Mouse (Mus musculus) inflammation-experienced regulatory T-cells, adult 6 months (primary cell): Measurements from ENCODE around the gene BC055324. TPM values are rescaled to one million over a fixed set of nuclear protein-coding genes. Genes with fewer than 3 reads are reported as not detected.
"Not testable (repeated sequence)": the region's sequence is repeated elsewhere in the genome, so short reads cannot be mapped to it uniquely, and the experiment has no call there.

Experiments
- ATAC-seq: one replicate; pipeline ENCODE4 v1.8.0; 2017
- polyA plus RNA-seq, 3 experiments: library from polyadenylated mRNA; unstranded; fragments of 100-300 nt; shearing (Covaris generic); gene quantifications; one replicate each; pipeline ENCODE4 v1.2.1; 2017

BC055324 gene
- polyA plus RNA-seq, result 10 to 100 TPM in 1 of 3 experiments, 1 to 10 TPM in 2; 3.7 to 15.1 (median 4.7) TPM

DNA sequence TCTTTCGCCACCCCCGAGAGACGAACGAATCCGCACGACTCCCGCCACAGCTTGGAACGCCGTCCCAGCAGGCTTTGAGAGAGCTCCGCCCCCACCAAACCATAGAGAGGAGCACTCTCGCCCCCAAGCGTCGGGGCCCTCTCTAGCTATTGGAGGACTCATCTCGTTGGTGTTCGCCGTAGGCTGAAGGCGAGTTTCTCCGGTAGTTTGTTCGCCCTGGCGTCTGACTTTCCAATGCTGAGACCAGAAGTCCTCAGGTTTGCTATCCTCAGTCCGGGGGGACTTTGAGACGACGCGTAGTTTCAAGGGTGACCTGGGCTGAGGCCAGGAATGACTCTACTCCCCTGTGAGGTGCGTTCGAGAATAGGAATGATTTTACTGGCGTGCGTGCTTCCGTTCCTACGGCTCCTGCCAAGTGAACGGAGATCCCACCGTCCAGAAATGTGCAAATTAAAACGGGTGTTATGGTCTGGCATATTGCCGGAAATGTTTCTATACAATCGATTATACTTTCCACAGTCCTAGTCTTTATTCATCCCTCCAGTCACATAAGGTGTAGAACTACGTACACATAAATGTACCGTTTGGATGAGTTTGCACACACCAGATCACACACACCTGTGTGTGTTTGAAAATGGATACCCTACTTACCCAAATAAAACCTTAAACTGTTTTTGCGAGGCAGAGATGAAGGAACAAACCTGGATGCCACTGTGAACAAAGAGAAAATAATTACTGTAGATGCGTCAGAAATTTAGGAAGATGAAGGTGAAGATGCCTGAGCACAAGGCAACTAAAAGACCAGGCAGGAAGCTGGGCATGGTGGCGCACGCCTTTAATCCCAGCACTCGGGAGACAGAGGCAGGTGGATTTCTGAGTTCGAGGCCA lies at the start of gene BC055324, which contains the start of gene Mettl18:
TSS of gene BC055324 (minus strand) at position 76 of the 888 bp plus-strand sequence.
TSS of gene Mettl18 (plus strand) at position 169 of the 888 bp plus-strand sequence.
- ATAC-seq, result peak; percentile 91

DNA sequence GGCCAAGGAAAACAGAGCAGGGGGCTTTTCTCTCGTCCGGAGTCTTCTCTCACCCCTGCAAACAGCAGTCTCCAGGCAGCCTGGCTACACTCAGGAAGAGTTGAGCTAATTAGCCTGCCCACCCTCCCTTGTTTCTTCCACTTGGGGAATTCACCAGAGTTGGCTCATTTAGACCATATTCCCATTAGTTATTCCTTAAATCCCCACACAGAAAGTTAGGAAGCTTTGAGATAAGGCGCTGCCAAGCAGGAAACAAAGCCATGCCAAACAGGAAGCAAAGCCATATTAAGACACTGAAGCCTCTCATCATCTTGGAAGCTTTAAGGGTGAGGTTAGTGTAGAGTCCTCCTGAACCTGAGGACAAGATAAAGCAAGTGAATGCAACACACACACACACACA lies 49.0 kb upstream of the BC055324 start:
- no peak for ATAC-seq

DNA sequence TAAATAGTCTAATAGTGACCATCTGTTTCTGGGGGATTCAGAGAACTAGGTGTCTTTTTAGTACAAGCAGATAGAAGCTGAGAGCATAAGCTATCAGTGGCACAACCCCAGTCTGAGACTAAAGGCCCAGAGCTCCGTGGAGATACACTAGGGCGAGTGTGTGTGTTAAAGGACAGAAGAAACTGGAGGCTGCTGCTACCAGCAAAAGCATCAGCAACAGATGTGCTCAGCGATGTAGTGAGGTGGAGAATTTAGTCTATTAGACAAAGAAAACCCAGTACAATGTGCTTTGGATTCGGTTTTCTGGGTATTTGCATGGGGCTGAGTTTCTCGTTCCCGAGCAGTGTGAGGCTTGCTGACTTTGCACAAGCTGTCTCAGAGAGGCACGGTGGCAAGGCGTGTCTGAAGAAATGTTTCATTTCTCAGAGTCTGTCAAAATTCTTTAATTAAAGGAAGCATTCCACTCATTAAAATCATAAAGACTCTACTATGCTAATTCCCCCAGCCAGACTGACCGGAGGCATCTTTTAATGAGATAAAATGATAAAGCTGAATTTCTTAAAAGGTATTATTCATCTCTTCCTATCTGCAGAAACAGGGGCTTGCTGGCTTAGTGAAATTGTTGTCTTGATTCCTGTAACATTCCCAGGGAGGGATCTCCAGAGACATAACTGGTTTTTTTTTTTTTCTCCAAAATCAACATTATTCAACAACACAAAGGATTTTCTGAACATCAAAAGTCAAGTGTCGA lies 46.0 kb upstream of the BC055324 start:
- no peak for ATAC-seq

DNA sequence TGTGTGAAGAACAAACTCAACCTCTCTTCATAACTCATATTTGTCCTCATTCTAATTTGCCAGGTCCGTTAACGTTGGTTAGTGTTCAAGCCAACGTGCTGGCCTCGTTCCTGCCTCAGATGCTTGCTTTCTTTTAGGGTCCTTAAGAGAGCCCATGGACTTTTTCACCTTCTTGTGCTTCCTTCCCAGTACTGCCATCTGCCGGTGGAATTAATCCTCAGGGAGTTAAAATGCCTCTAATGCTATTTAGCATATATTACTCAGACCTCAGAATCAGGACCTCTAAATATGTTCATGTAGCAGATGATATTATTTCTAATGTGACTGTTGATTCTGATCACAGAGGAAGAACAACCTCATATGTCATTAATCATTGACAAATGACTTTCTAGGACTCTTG lies 32.8 kb upstream of the BC055324 start:
- no peak for ATAC-seq

- no peak for ATAC-seq
Observed at GRCm38 (mm10) chr1:164025685-164026084, 31.1 kb upstream of the BC055324 start.

DNA sequence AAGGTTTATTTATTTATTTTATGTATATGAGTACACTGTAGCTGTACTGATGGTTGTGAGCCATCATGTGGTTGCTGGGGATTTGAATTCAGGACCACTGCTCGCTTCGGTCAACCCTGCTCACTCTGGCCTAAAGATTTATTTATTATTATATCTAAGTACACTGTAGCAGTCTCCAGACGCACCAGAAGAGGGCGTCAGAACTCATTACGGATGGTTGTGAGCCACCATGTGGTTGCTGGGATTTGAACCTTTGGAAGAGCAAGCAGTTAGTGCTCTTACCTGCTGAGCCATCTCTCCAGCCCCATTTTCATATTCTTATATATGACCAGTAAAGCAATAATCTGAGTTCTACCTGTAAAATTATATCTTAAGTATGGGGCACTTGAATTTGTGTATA lies 27.5 kb upstream of the BC055324 start:
- ATAC-seq, result not testable (repeated sequence)

DNA sequence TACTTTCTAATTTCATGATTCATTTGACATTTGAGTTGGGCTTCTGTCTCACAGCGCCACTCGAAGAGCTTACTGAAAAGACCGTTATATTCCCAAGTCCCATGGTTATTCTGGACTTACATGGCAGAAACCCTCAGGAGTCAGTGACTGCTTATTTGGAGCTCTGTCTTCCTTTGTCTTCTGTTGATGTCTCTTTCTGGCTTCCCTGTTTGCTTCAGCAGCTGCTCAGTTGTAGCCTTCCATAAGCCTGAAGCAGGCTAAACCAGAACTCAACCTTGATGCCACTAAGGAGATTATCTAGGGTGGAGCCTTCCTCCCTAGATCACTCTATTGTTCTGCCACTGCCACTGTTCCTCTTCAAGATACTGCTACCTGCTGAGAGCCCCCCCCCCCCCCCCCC lies 26.1 kb upstream of the BC055324 start:
- ATAC-seq, result not testable (repeated sequence)

GRCm38 (mm10) chr1:164019789-164020188 lies 25.2 kb upstream of the BC055324 start:
- no peak for ATAC-seq

DNA sequence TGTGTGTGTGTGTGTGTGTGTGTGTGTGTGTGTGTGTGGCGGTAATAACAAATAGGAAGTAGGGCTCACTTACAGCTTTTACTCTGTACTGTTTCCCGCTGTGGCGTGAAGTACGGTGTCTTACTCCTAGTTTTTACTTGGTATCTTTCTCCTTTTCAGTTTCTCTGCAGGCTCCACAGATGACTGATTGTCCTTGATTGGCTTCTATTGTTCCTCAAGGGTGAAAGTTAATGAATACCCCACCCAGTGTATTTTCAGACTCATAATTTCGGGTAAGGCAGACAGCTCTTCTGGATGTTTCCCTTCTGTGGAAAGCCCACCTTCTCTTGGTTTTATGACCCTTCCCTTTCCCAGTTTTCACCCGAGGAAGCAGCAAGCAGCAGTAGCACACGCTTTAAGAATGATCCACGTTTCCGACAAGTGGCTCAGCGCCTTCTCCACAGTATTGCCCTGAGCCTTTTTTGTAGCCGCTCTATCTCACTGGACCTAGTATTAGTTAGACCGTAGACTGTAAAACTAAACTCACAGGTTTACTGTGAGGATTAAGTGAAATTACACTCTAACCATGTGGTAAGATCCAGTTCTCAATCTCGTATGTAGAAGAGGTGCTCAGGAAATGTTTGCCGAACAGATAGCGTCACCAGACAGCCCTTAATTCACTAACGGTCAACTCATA lies 23.8 kb upstream of the BC055324 start:
- no peak for ATAC-seq

GRCm38 (mm10) chr1:164014616-164015015 lies 20.0 kb upstream of the BC055324 start:
- ATAC-seq, result no peak

- peak; percentile 71 for ATAC-seq
Observed at GRCm38 (mm10) chr1:164009235-164009634, 14.6 kb upstream of the BC055324 start.

DNA sequence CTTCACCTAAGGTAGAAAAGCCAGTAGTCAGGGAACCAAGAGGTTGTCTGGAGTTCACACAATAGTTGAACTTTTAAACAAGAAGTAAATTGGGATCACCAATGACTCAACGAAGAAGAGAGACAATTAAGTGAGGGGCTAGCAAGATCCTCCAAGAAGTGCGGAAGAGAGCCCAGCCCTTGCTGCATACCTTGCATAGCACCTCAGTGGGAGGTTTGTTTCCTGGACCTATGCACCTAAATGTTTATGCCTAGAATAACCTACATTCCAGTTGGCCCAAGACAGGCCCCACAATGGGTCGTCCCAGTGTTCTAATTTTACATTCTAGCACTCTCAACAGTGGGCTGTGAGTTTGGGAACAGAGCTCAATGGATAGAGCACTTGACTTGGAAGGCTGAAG lies 9.7 kb upstream of the BC055324 start:
- ATAC-seq, result no peak

DNA sequence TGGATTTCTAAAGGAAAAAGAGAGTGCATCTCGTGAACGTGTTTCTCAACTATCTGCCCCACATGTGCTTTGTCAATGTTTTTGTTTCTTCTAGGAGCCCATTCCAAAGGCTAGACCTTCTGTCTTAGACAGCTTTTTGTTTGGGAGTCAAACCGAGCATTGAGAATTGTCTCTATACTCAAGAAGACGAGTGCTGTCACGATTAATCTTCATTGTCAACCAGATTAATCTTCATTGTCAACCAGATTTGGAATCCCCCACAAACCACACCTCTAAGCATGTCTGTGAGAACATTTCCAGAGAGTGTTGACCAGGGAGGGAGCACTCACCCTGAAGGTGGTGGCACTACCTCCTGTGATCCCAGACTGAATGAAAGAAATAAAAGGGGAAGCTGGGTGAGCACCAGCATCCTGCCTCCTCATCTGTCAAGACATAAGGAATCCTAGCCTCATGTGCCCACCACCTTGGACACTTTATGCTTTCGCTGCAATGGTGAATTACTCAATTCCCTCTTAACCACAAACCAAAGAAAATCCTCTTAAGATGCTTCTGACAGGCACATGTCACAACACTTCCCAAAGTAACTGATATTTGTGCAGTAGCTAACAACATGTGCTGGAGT lies 7.3 kb upstream of the BC055324 start:
- ATAC-seq, result no peak

GRCm38 (mm10) chr1:163995609-163995913 lies 965 bp upstream of the BC055324 start:
- ATAC-seq, result no peak

DNA sequence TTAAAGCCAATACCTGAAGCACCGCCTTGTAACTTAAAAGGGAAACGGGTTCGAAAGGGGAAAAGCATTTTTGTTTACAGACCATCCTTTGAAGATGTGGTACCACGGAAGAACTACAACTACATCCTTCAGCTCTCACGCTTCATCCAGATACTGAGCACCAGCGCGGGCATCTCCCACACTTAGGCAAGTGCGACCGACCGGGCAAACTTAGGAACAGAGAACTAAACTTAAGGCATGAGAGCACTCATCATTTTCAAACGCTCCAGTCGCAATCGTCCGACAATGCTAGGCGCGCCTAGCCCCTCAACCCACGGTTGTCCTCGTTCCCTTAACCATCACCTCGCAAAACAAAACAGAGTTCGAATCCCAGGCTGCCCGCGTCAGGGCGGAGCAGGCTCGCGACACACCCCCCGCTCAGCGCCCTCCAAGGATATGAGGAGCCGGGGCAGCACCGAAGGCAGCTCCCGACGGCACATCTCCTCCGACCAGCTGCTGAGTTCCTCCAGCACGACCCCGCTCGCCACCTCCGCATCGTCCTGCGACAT lies 349 bp downstream of the BC055324 start:
- ATAC-seq, result peak; percentile 66

GRCm38 (mm10) chr1:163992371-163992770 lies 2.2 kb downstream of the BC055324 start:
- no peak for ATAC-seq

- ATAC-seq, result no peak
Observed at GRCm38 (mm10) chr1:163976515-163976914, 18.1 kb downstream of the BC055324 start.

- ATAC-seq, result no peak
Observed at GRCm38 (mm10) chr1:163975088-163975487, 19.5 kb downstream of the BC055324 start.

DNA sequence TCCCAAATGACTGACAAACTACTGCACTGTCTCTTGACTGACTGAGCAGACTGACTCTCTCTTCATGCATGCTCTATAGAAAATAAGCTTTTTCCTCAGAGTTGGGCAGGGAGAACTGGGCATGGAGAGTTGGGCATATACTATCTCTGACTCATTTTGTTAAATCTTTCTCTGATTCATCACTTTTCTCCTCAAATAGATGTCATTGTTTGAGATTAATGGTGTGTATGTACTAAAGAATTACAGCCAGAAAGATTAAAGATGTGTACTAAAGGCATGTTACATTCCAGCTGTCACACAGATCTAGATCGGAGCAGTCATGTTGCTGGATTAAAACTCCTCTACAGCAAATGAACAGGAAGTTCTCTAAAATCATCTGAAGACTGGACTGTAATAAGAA lies 20.1 kb downstream of the BC055324 start:
- no peak for ATAC-seq

GRCm38 (mm10) chr1:163964008-163964689 lies 30.4 kb downstream of the BC055324 start:
- ATAC-seq, result no peak

DNA sequence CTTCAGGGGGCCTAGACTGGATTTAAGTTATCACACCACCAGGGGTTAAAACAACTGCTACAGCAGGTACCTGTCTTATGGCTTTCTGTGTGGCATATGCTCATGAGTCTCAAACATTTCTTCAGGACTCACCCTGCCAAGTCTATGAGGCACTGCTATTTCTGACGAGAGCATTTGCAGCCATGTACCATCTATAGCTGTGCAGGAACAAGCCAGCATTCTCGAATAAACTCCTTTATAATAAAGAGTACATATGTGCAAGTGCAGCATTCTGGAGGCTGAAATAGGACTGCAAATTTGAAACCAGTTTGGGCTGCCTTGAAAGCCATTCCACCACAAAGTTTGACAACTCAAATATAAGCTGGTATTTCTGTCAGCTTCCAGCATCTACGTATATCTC lies 36.6 kb downstream of the BC055324 start:
- ATAC-seq, result no peak

GRCm38 (mm10) chr1:163953396-163953795 lies 41.2 kb downstream of the BC055324 start:
- ATAC-seq, result no peak
